Mouse (Mus musculus) lung, postnatal 14 days (tissue): ENCODE measurements at regions not wholly inside any gene's neighbourhood (a gene's known extent, or its start where the extent isn't known, plus 50 kb on each side); places are given as distances from the start of the nearest gene placed in this dataset.
A peak's percentile ranks its signal among the peaks of the same experiment; 100 is the strongest.
"Not testable (repeated sequence)": the region's sequence is repeated elsewhere in the genome, so short reads cannot be mapped to it uniquely, and the experiment has no call there.

ENCODE experiments used
- DNase-seq: peaks from one replicate; pipeline ENCODE4 v3.0.0; 2021

- no peak for DNase-seq
Measured at GRCm38 (mm10) chr10:120726369-120726768, 172.5 kb downstream of the Msrb3 start.

GRCm38 (mm10) chr10:120721956-120722532 is 176.9 kb downstream of the Msrb3 start:
- no peak for DNase-seq

- no peak for DNase-seq
Measured at GRCm38 (mm10) chr10:120720981-120721380, 177.9 kb downstream of the Msrb3 start.

- no peak for DNase-seq
Measured at GRCm38 (mm10) chr10:120720061-120720460, 178.8 kb downstream of the Msrb3 start.

- peak; percentile 25 for DNase-seq
Measured at GRCm38 (mm10) chr10:120717159-120717567, 181.7 kb downstream of the Msrb3 start.

- DNase-seq = no peak
Measured at GRCm38 (mm10) chr10:120716391-120716790, 182.5 kb downstream of the Msrb3 start.

GRCm38 (mm10) chr10:120707771-120708750 is 190.8 kb downstream of the Msrb3 start:
- peak; percentile 11 for DNase-seq

- DNase-seq = no peak
Measured at GRCm38 (mm10) chr10:120706684-120707290, 192.1 kb downstream of the Msrb3 start.

GRCm38 (mm10) chr10:120701833-120702232 is 197.1 kb downstream of the Msrb3 start:
- DNase-seq = peak; percentile 85

GRCm38 (mm10) chr10:120697275-120697856 is 201.5 kb downstream of the Msrb3 start:
- DNase-seq = no peak

GRCm38 (mm10) chr10:120696481-120696880 is 202.4 kb downstream of the Msrb3 start:
- DNase-seq = no peak

GRCm38 (mm10) chr10:120694472-120694871 is 204.4 kb downstream of the Msrb3 start:
- no peak for DNase-seq

GRCm38 (mm10) chr10:120691451-120691850 is 207.4 kb downstream of the Msrb3 start:
- peak; percentile 56 for DNase-seq

GRCm38 (mm10) chr10:120686123-120686522 is 209.9 kb upstream of the Hmga2 start:
- DNase-seq = peak; percentile 9

- DNase-seq = no peak
Measured at GRCm38 (mm10) chr10:120682021-120682420, 205.8 kb upstream of the Hmga2 start.

- no peak for DNase-seq
Measured at GRCm38 (mm10) chr10:120679982-120680381, 203.7 kb upstream of the Hmga2 start.

- no peak for DNase-seq
Measured at GRCm38 (mm10) chr10:120678277-120678676, 202.0 kb upstream of the Hmga2 start.

- DNase-seq = no peak
Measured at GRCm38 (mm10) chr10:120675369-120675768, 199.1 kb upstream of the Hmga2 start.

- no peak for DNase-seq
Measured at GRCm38 (mm10) chr10:120674321-120675045, 198.2 kb upstream of the Hmga2 start.

- not testable (repeated sequence) for DNase-seq
Measured at GRCm38 (mm10) chr10:120667678-120668031, 191.4 kb upstream of the Hmga2 start.

GRCm38 (mm10) chr10:120666985-120667677 is 190.9 kb upstream of the Hmga2 start:
- peak; percentile 76 for DNase-seq
